Mouse (Mus musculus): Measurements from ENCODE around the gene Axin1. TPM values are rescaled to one million over a fixed set of nuclear protein-coding genes. Genes with fewer than 3 reads are reported as not detected.
"Not testable (repeated sequence)": the region's sequence is repeated elsewhere in the genome, so short reads cannot be mapped to it uniquely, and the experiment has no call there.

Axin1 gene
- 71.8 TPM for polyA plus RNA-seq (2021)

- POLR2A ChIA-PET: interaction anchor here (1.0 to 1.3 kb wide), 2 partner anchors 40 to 315 kb away, joined by 3 read pairs; no protein-coding TSS in a partner anchor
- in situ Hi-C loops (cut with MboI; ENCODE audit: low pct_unique_long_range_greater_than_20kb): no loop called here
- no peaks in the 10 kb centered on the region for H3K27me3 ChIP-seq
- peak; percentile 97 for TF ChIP-seq CTCF (IDR thresholded peaks at IDR 0.05)
- CTCF ChIA-PET: no interaction called here
- ATAC-seq (peak; percentile 89), DNase-seq (ENCODE audit: low read depth, low spot score) (peak; percentile 73)
Observed at GRCm38 (mm10) chr17:26138239-26138836, at the start of gene Axin1. Axin1 (plus strand) TSS chr17:26138688.

GRCm38 (mm10) chr17:26089905-26090632, 48.4 kb upstream of the Axin1 start, which contains the start of gene Decr2:
Decr2 (minus strand) TSS chr17:26090337.
- ATAC-seq (peak; percentile 86), DNase-seq (ENCODE audit: low read depth, low spot score) (peak; percentile 73)
- ChIA-PET CTCF (interaction anchor here (0.6 to 3.3 kb wide), 13 partner anchors 9 to 178 kb away, joined by 3 to 19 read pairs (median 3); no protein-coding TSS in a partner anchor), POLR2A (no interaction called here)
- peak; percentile 97 for TF ChIP-seq CTCF (IDR thresholded peaks at IDR 0.05)
- in situ Hi-C loops (cut with MboI; ENCODE audit: low pct_unique_long_range_greater_than_20kb): loop anchor here (5.0 kb wide), 3 partner anchors 53 to 193 kb away; no protein-coding TSS in a partner anchor
- peaks cover 7% of the 10 kb centered on the region for H3K27me3 ChIP-seq

GRCm38 (mm10) chr17:26094531-26095110, 43.9 kb upstream of the Axin1 start:
- CTCF ChIA-PET: interaction anchor here (1.4 to 1.8 kb wide), 2 partner anchors 21 to 83 kb away, joined by 3 to 6 read pairs; no protein-coding TSS in a partner anchor
- in situ Hi-C loops (cut with MboI; ENCODE audit: low pct_unique_long_range_greater_than_20kb): loop anchor here (5.0 kb wide), 3 partner anchors 57 to 197 kb away; no protein-coding TSS in a partner anchor

DNA sequence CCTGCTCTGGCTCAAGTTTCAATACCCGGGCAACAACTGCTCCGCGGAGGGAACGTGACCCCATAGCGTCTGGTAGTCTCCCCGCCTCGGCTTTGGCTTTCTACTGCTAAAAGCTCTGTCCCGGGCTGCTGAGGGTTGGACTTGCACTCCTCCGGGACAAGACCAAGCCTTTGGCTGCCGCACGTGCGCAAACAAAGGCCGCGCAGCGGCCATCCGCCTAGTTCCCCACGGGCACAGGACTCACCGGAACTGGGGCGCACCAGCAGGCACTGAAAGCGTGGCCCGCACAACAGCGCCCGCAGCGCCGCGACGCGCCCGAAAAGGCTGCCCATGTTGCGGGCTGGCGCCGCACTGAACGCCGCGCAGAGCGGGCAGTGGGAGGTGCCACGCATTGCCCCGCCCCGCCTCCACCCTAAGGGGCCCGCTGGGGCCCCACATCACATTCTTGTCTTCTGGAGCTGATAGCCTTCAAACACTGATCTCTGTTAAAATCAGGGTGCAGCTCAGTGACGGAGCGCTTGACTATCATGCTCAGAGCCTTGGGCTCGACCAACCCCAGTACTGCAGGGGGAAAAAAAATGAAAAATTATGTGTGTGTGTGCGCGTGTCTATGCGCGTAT, 43.3 kb upstream of the Axin1 start, which contains the start of gene Nme4:
Nme4 (minus strand) TSS at position 482 of the 620 bp plus-strand sequence.
- ATAC-seq (no peak), DNase-seq (ENCODE audit: low read depth, low spot score) (no peak)
- no peak for TF ChIP-seq CTCF (IDR thresholded peaks at IDR 0.05)
- peaks cover 9% of the 10 kb centered on the region for H3K27me3 ChIP-seq
- POLR2A ChIA-PET: no interaction called here
- CTCF ChIA-PET: interaction anchor here (1.8 kb wide), 1 partner anchor 83 kb away, joined by 6 read pairs; no protein-coding TSS in a partner anchor
- in situ Hi-C loops (cut with MboI; ENCODE audit: low pct_unique_long_range_greater_than_20kb): no loop called here

More at GRCm38 (mm10) chr17:26094531-26095110, 43.9 kb upstream of the Axin1 start:
- DNase-seq (ENCODE audit: low read depth, low spot score) (no peak), ATAC-seq (no peak)
- TF ChIP-seq CTCF (IDR thresholded peaks at IDR 0.05): no peak
- POLR2A ChIA-PET: no interaction called here
- H3K27me3 ChIP-seq: peaks cover 9% of the 10 kb centered on the region

GRCm38 (mm10) chr17:26098461-26098860, 40.0 kb upstream of the Axin1 start:
- no peak for DNase-seq (ENCODE audit: low read depth, low spot score)
- H3K27me3 ChIP-seq: peaks cover 9% of the 10 kb centered on the region
- no peak for ATAC-seq
- TF ChIP-seq CTCF (IDR thresholded peaks at IDR 0.05): peak; percentile 6
- POLR2A ChIA-PET: no interaction called here
- CTCF ChIA-PET: interaction anchor here (1.2 kb wide), 1 partner anchor 57 kb away, joined by 3 read pairs; no protein-coding TSS in a partner anchor
- in situ Hi-C loops (cut with MboI; ENCODE audit: low pct_unique_long_range_greater_than_20kb): no loop called here

GRCm38 (mm10) chr17:26099316-26099715, 39.2 kb upstream of the Axin1 start:
- POLR2A ChIA-PET; in situ Hi-C loops (cut with MboI; ENCODE audit: low pct_unique_long_range_greater_than_20kb); DNase-seq (ENCODE audit: low read depth, low spot score); ATAC-seq; H3K27me3 ChIP-seq: not testable (repeated sequence)
- peak; percentile 46 for TF ChIP-seq CTCF (IDR thresholded peaks at IDR 0.05)
- CTCF ChIA-PET: interaction anchor here (0.7 kb wide), 1 partner anchor 9 kb away, joined by 3 read pairs; no protein-coding TSS in a partner anchor

GRCm38 (mm10) chr17:26100166-26100565, 38.3 kb upstream of the Axin1 start:
- no peak for DNase-seq (ENCODE audit: low read depth, low spot score)
- ATAC-seq: no peak
- ChIA-PET CTCF (interaction anchor here (1.1 to 1.7 kb wide), 2 partner anchors 10 to 13 kb away, joined by 4 read pairs; partner anchors contain the start of genes Decr2 and Tmem8), POLR2A (no interaction called here)
- peaks cover under 1% of the 10 kb centered on the region for H3K27me3 ChIP-seq
- no peak for TF ChIP-seq CTCF (IDR thresholded peaks at IDR 0.05)
- in situ Hi-C loops (cut with MboI; ENCODE audit: low pct_unique_long_range_greater_than_20kb): no loop called here

- no peaks in the 10 kb centered on the region for H3K27me3 ChIP-seq
- ATAC-seq (peak; percentile 84), DNase-seq (ENCODE audit: low read depth, low spot score) (no peak)
- POLR2A ChIA-PET: no interaction called here
- in situ Hi-C loops (cut with MboI; ENCODE audit: low pct_unique_long_range_greater_than_20kb): no loop called here
- CTCF ChIA-PET: interaction anchor here (1.1 to 1.7 kb wide), 2 partner anchors 11 kb away, joined by 4 read pairs; partner anchors contain the start of genes Decr2 and Tmem8
- no peak for TF ChIP-seq CTCF (IDR thresholded peaks at IDR 0.05)
Observed at GRCm38 (mm10) chr17:26101478-26101877, 37.0 kb upstream of the Axin1 start.

DNA sequence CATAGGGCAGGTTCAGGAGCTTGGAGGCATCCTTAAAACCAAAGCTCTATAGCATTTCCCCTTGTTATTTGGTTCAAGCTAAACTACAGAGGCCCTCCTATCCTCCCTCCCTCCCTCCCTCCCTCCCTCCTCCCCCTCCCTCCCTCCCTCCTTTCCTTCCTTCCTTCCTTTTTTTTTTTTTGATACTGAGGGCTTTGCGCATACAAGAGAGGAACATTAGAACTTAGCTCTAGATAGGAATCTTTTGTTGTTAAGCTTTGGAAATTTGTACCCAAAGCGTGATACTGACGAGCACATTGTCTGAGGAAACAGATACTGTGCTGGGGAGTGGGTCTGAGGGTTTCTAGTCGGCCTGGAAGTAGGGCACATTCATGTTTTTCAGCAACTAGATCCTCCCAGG, 32.9 kb upstream of the Axin1 start:
- ChIA-PET CTCF (interaction anchor here (1.7 kb wide), 1 partner anchor 9 kb away, joined by 3 read pairs; no protein-coding TSS in a partner anchor), POLR2A (no interaction called here)
- ATAC-seq (no peak), DNase-seq (ENCODE audit: low read depth, low spot score) (no peak)
- no peaks in the 10 kb centered on the region for H3K27me3 ChIP-seq
- in situ Hi-C loops (cut with MboI; ENCODE audit: low pct_unique_long_range_greater_than_20kb): no loop called here
- TF ChIP-seq CTCF (IDR thresholded peaks at IDR 0.05): no peak

GRCm38 (mm10) chr17:26110156-26110555, 28.3 kb upstream of the Axin1 start:
- no peak for TF ChIP-seq CTCF (IDR thresholded peaks at IDR 0.05)
- ChIA-PET CTCF (no interaction called here), POLR2A (interaction anchor here (0.6 kb wide), 1 partner anchor 54 kb away, joined by 4 read pairs; no protein-coding TSS in a partner anchor)
- ATAC-seq (no peak), DNase-seq (ENCODE audit: low read depth, low spot score) (no peak)
- H3K27me3 ChIP-seq: no peaks in the 10 kb centered on the region
- in situ Hi-C loops (cut with MboI; ENCODE audit: low pct_unique_long_range_greater_than_20kb): no loop called here

Data from Patski (cell line).